Mouse (Mus musculus) megakaryocyte, embryonic 14.5 days (primary cell): Measurements from ENCODE around the gene Akr1a1.

Source experiments
- FLI1 ChIP-seq: IDR thresholded peaks from 2 replicates; pipeline ENCODE4 v1.6.1; 2012; ENCODE audit warnings: low read length, inconsistent platforms, mixed read lengths
- GATA1 ChIP-seq: IDR thresholded peaks from 3 replicates; pipeline ENCODE4 v1.6.1; 2012; ENCODE audit warnings: mixed read lengths, low read length, inconsistent platforms, borderline replicate concordance

DNA sequence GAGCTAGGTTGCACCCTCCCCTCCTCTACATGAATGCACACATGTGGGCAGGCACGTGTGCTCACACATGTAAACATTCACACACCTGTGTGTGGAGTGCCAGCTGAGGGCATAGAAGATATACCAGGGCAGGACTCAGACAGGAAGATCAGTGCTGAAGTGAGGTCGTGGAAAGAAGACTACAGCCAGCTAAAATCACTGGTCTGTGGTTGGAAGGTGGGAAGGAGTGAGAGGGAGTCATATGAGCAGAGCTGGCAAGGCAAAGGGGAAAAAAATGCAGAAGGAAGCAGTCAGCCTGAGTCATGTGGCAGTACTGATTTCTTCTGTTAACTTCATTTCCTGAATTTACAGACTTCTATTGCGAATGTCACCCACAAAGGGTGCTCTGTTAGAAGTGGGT, 16.7 kb upstream of the Akr1a1 start:
- no peak for TF ChIP-seq GATA1
- TF ChIP-seq FLI1, result no peak
